Mouse (Mus musculus) gastrocnemius, adult 18-20 months (tissue): Measurements from ENCODE around the gene Sbsn. TPM values are rescaled to one million over a fixed set of nuclear protein-coding genes. Genes with fewer than 3 reads are reported as not detected.

Experiments used
- DNase-seq: peaks from one replicate; pipeline ENCODE4 v3.0.0; 2021; ENCODE audit warnings: low spot score
- total RNA-seq, 2 experiments: library from RNA; stranded (reverse); gene quantifications; 2 replicates each; pipeline ENCODE4 v1.2.3; 2021

Gene Sbsn
- total RNA-seq, 2 experiments from 2014 or later: 2.8 to 4.9 TPM

- DNase-seq: no peak
These were observed 5.7 kb downstream of the Sbsn start for GRCm38 (mm10) chr7:30757001-30757400.

- no peak for DNase-seq
These were observed 7.6 kb downstream of the Sbsn start for GRCm38 (mm10) chr7:30758853-30759252.

GRCm38 (mm10) chr7:30761769-30762352, 10.6 kb downstream of the Sbsn start:
- no peak for DNase-seq

GRCm38 (mm10) chr7:30763456-30763855, 12.2 kb downstream of the Sbsn start, which contains the start of gene Dmkn:
Gene Dmkn (plus strand): TSS chr7:30763756.
- DNase-seq: no peak

GRCm38 (mm10) chr7:30765173-30765572, 13.9 kb downstream of the Sbsn start:
- no peak for DNase-seq

GRCm38 (mm10) chr7:30766408-30766807, 15.1 kb downstream of the Sbsn start:
- no peak for DNase-seq

GRCm38 (mm10) chr7:30769236-30769635, 18.0 kb downstream of the Sbsn start:
- DNase-seq: no peak

- DNase-seq: no peak
These were observed 24.8 kb downstream of the Sbsn start for GRCm38 (mm10) chr7:30776104-30776503.

- DNase-seq: no peak
These were observed 25.9 kb downstream of the Sbsn start for GRCm38 (mm10) chr7:30777081-30777579.

- DNase-seq: no peak
These were observed 26.6 kb downstream of the Sbsn start for GRCm38 (mm10) chr7:30777911-30778310.

GRCm38 (mm10) chr7:30781792-30782191, 30.5 kb downstream of the Sbsn start:
- no peak for DNase-seq

GRCm38 (mm10) chr7:30782658-30783057, 31.4 kb downstream of the Sbsn start:
- no peak for DNase-seq

- no peak for DNase-seq
These were observed 33.9 kb downstream of the Sbsn start for GRCm38 (mm10) chr7:30785154-30785553.

GRCm38 (mm10) chr7:30785721-30786546, 34.7 kb downstream of the Sbsn start:
- DNase-seq: no peak

GRCm38 (mm10) chr7:30787377-30788022, 36.2 kb downstream of the Sbsn start, which contains the start of gene Krtdap:
Gene Krtdap (plus strand): TSS chr7:30787896.
- no peak for DNase-seq

- no peak for DNase-seq
These were observed 38.9 kb downstream of the Sbsn start for GRCm38 (mm10) chr7:30790141-30790540.

- DNase-seq: no peak
These were observed 40.6 kb downstream of the Sbsn start for GRCm38 (mm10) chr7:30791921-30792320.

- DNase-seq: no peak
These were observed 43.6 kb downstream of the Sbsn start for GRCm38 (mm10) chr7:30794921-30795320.

GRCm38 (mm10) chr7:30796790-30797189, 45.5 kb downstream of the Sbsn start:
- no peak for DNase-seq

GRCm38 (mm10) chr7:30800653-30801052, 49.4 kb downstream of the Sbsn start:
- DNase-seq: no peak

- DNase-seq: no peak
These were observed 52.0 kb downstream of the Sbsn start for GRCm38 (mm10) chr7:30803256-30803655.

- DNase-seq: no peak
These were observed 52.9 kb downstream of the Sbsn start for GRCm38 (mm10) chr7:30804026-30804715.
